Mouse (Mus musculus): ENCODE measurements around the gene Zfp975. TPM values are rescaled to one million over a fixed set of nuclear protein-coding genes. Genes with fewer than 3 reads are reported as not detected.
"Not testable (repeated sequence)": the region's sequence is repeated elsewhere in the genome, so short reads cannot be mapped to it uniquely, and the experiment has no call there.

The Zfp975 gene
- polyA plus RNA-seq, 1 experiment from 2014 or later, result 7.1 TPM

GRCm38 (mm10) chr7:42655211-42655610, 37.3 kb downstream of the Zfp975 start:
- not testable (repeated sequence) for H3K4me3 ChIP-seq (ENCODE audit: control insufficient read depth in 1 of 2, insufficient read depth in 1 of 2, low read depth in 1 of 2, low read length in 2 of 2); ATAC-seq (ENCODE audit: insufficient number of reproducible peaks, insufficient read depth, low FRiP score, low read depth); H3K9ac ChIP-seq (ENCODE audit: low read length); H3K27me3 ChIP-seq (ENCODE audit: control insufficient read depth, insufficient read depth, low read length); H3K4me2 ChIP-seq (ENCODE audit: low read length); H3K4me1 ChIP-seq (ENCODE audit: control insufficient read depth in 2 of 2, insufficient read depth in 2 of 2, low read length in 2 of 2); H3K9me3 ChIP-seq (ENCODE audit: control insufficient read depth, low read length); H3K27ac ChIP-seq (replicated peaks in 1 of 2; ENCODE audit: control insufficient read depth in 1 of 2, insufficient read depth in 1 of 2, low read depth in 2 of 2, low read length in 2 of 2); H3K36me3 ChIP-seq (ENCODE audit: control insufficient read depth, insufficient read depth, low read length)
- WGBS, result 68% methylated on average over 2 of the region's 2 CpGs

DNA sequence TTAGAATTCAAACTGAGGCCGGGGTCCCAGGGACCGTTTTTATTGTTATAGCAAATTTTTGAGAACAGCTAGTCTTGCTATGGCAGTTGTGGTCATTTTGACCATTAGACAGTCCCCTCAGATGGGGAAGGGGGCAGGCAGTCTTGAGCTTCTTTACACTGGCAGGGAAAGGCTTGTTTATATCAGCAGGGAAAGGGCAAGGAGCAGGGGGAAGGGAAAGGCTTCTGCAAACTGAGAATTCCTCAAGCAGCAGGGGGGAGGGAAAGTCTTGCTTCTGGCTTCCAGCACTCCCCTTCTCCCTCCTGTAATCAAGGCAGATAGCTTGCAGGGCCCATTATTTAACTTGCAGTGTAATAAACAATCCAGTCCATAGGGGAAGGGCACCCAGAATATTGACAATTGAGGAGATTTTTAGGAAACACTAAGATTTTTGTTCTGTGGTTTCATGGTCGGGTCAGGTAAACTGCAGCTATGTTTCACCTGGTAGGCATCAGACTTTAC, 49.4 kb downstream of the Zfp975 start:
- Histone ChIP-seq H3K4me2 (ENCODE audit: low read length) (peak overlapping the region; percentile 65), H3K4me3 (ENCODE audit: control insufficient read depth in 1 of 2, insufficient read depth in 1 of 2, low read depth in 1 of 2, low read length in 2 of 2) (peak overlapping the region; percentile 54 to 75; a peak in 3 of 4 replicates), H3K9ac (ENCODE audit: low read length) (peak overlapping the region; percentile 70)
- not testable (repeated sequence) for H3K27me3 ChIP-seq (ENCODE audit: control insufficient read depth, insufficient read depth, low read length); H3K27ac ChIP-seq (replicated peaks in 1 of 2; ENCODE audit: control insufficient read depth in 1 of 2, insufficient read depth in 1 of 2, low read depth in 2 of 2, low read length in 2 of 2); ATAC-seq (ENCODE audit: insufficient number of reproducible peaks, insufficient read depth, low FRiP score, low read depth); H3K36me3 ChIP-seq (ENCODE audit: control insufficient read depth, insufficient read depth, low read length); H3K9me3 ChIP-seq (ENCODE audit: control insufficient read depth, low read length); H3K4me1 ChIP-seq (ENCODE audit: control insufficient read depth in 2 of 2, insufficient read depth in 2 of 2, low read length in 2 of 2)
- 23% methylated on average over 3 of the region's 3 CpGs for WGBS

GRCm38 (mm10) chr7:42642152-42643115, 50.1 kb downstream of the Zfp975 start, which contains the start of gene Zfp976:
Zfp976 (minus strand) TSS chr7:42642588.
- not testable (repeated sequence) for H3K27me3 ChIP-seq (ENCODE audit: control insufficient read depth, insufficient read depth, low read length); H3K9me3 ChIP-seq (ENCODE audit: control insufficient read depth, low read length); H3K27ac ChIP-seq (replicated peaks in 1 of 2; ENCODE audit: control insufficient read depth in 1 of 2, insufficient read depth in 1 of 2, low read depth in 2 of 2, low read length in 2 of 2); H3K36me3 ChIP-seq (ENCODE audit: control insufficient read depth, insufficient read depth, low read length); H3K4me1 ChIP-seq (ENCODE audit: control insufficient read depth in 2 of 2, insufficient read depth in 2 of 2, low read length in 2 of 2)
- peak within 1 kb of the TSS; percentile 70 for H3K9ac ChIP-seq (ENCODE audit: low read length)
- H3K4me3 ChIP-seq (ENCODE audit: control insufficient read depth in 1 of 2, insufficient read depth in 1 of 2, low read depth in 1 of 2, low read length in 2 of 2), result peak within 1 kb of the TSS; percentile 54 to 75
- H3K4me2 ChIP-seq (ENCODE audit: low read length), result peak within 1 kb of the TSS; percentile 65
- WGBS, result 2% methylated on average over 25 of the region's 25 CpGs
- ATAC-seq (ENCODE audit: insufficient number of reproducible peaks, insufficient read depth, low FRiP score, low read depth), result peak; percentile 86

- H3K9ac ChIP-seq (ENCODE audit: low read length), result not testable (repeated sequence)
Observed at GRCm38 (mm10) chr7:42631031-42631430, 61.5 kb downstream of the Zfp975 start.

More at GRCm38 (mm10) chr7:42631031-42631430, 61.5 kb downstream of the Zfp975 start:
- H3K36me3 ChIP-seq (ENCODE audit: control insufficient read depth, insufficient read depth, low read length); H3K4me1 ChIP-seq (ENCODE audit: control insufficient read depth in 2 of 2, insufficient read depth in 2 of 2, low read length in 2 of 2); H3K9me3 ChIP-seq (ENCODE audit: control insufficient read depth, low read length); ATAC-seq (ENCODE audit: insufficient number of reproducible peaks, insufficient read depth, low FRiP score, low read depth); H3K27me3 ChIP-seq (ENCODE audit: control insufficient read depth, insufficient read depth, low read length); H3K4me2 ChIP-seq (ENCODE audit: low read length); H3K27ac ChIP-seq (replicated peaks in 1 of 2; ENCODE audit: control insufficient read depth in 1 of 2, insufficient read depth in 1 of 2, low read depth in 2 of 2, low read length in 2 of 2); H3K4me3 ChIP-seq (ENCODE audit: control insufficient read depth in 1 of 2, insufficient read depth in 1 of 2, low read depth in 1 of 2, low read length in 2 of 2): not testable (repeated sequence)

Other genes starting within 250 kb of the Zfp975 start
- not detected in 2 replicates for gene 4933421I07Rik, start 244.6 kb downstream of the Zfp975 start, polyA plus RNA-seq (2014; fragmentation: Nextera tagmentation; extraction: Ambion mirVana)
- 6.3 and 7.1 TPM in 2 replicates for gene Zfp141, start 187.0 kb downstream of the Zfp975 start, polyA plus RNA-seq (2014; fragmentation: Nextera tagmentation; extraction: Ambion mirVana)
- gene Gm21028, start 114.2 kb downstream of the Zfp975 start, polyA plus RNA-seq (2014; fragmentation: Nextera tagmentation; extraction: Ambion mirVana), result not detected in 2 replicates
- gene Zfp977, start 100.2 kb downstream of the Zfp975 start, polyA plus RNA-seq (2014; fragmentation: Nextera tagmentation; extraction: Ambion mirVana), result 1.2 and 1.6 TPM in 2 replicates
- 0.73 and 1.9 TPM in 2 replicates for gene Zfp976, start 50.2 kb downstream of the Zfp975 start, polyA plus RNA-seq (2014; fragmentation: Nextera tagmentation; extraction: Ambion mirVana)
- not detected in 2 replicates for gene Gm17067, start 34.3 kb upstream of the Zfp975 start, polyA plus RNA-seq (2014; fragmentation: Nextera tagmentation; extraction: Ambion mirVana)
- not detected in 2 replicates for gene Vmn2r62, start 100.8 kb upstream of the Zfp975 start, polyA plus RNA-seq (2014; fragmentation: Nextera tagmentation; extraction: Ambion mirVana)
- not detected in 2 replicates for gene Gm2381, start 174.5 kb upstream of the Zfp975 start, polyA plus RNA-seq (2014; fragmentation: Nextera tagmentation; extraction: Ambion mirVana)
- not detected in 2 replicates for gene Vmn2r63, start 241.1 kb upstream of the Zfp975 start, polyA plus RNA-seq (2014; fragmentation: Nextera tagmentation; extraction: Ambion mirVana)